Mouse (Mus musculus) cerebellum, adult 8-10 months (tissue): ENCODE results near the gene Actb.

Experiments
- DNase-seq: peaks from one replicate; pipeline ENCODE4 v3.0.0; 2022

Gene Actb

DNA sequence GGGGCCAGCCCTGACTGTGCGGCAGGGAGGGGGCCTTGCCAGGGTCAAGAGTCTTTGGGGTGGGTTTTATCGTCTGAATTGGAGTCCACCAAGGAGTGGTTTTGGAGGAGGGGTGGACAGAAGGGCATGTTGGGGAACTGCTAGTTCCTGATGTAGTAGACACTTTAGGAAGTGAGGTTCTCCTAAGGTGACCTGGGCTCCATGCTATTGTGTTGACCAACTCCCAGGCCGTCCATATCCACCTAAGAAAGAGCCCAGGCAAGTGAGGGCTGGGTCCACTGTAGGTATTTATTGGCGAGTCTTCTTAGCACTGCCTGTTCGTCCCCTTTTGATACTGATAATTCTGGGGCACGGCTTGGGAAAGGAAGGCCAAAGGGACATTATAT is 14.5 kb upstream of the Actb start:
- DNase-seq = no peak

DNA sequence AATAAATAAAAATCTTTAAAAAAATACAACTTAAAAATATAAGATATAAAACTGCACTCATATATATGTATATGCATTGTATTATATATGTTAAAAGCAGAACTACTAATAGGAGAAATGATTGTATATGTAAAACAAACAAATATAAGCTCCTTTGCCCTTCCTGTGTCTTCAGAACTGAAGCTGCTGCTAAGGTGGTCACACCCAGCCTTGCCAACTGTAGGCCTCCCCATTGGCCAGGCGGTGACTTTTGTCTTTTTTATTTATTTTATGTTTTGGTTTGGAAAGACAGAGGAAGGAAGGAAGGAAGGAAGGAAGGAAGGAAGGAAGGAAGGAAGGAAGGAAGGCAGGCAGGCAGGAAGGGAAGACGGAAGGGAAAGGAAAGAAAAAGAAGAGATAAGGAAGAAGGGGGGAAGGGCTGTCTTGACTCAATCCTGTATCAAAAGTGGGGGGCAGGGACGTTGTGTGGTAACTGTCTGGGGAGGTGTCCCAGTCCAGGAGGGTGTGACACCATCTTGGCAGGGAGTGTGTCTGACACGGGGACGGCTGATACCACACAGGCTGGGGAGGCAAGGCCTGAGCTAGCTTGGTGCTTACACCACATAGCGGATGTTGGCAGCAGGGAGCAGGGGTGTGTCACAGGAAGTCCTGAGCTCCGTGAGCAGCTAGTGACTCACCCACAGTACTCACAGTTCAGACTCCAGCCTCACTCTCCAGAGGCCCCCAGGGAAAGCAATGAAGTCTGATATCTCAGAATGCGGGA is 13.9 kb upstream of the Actb start:
- DNase-seq = no peak

DNA sequence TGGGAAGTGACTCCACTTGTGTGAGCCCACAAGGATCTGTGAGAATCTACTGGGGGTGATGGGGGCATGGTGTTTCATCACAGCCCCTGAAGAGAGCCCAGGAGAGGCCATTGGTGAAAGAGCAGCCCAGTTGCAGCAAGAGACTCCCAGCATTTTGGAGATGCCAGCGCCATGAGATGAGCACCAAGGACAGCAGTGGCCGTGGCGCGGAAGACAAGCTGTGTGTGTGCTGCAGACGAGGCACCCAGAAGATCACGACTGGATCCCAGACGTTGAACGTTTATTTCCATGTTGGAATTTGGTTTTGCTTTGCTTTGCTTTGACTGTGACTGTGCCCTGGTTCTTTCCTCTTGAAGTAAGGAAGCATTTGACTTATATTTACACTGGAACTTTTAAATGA is 10.8 kb upstream of the Actb start:
- DNase-seq = no peak

DNA sequence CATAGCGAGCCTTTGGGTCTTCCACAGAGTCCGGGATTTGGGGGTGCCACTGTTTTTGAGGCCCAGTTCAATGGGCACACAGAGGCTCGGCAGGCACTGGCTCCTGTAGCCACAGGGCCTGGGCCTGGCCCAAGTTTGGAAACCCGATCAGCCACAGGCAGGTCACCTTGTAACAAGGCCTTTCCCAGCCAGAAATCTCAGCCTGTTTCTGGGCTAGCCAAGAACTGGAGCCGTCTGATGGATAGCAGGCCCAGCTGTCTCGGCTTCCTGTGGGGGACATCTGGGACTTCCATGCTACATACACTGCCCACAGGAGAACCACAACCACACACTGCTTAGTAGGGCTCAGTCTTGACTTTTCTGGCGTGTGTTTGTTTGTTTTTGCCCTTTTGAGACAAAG is 10.0 kb upstream of the Actb start:
- no peak for DNase-seq

DNA sequence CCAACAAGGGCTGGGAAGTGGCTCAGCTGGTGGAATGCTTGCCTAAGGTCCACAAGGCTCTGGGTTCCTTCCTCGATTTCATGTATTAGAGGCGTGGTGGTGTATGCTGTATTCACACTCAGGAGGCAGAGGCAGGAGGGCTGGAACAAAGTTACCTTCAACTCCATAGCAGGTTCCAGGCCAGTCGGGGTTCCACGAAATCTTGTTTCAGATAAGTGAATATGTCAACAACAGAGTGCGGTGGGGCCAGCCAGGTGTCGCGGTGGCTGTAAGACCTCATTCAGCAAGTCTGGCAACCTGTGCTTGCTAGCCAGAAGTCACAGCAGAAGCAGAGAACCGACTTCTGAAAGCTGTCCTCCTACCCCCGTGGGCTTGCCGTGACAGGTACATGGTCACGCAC is 8.7 kb upstream of the Actb start:
- no peak for DNase-seq

DNA sequence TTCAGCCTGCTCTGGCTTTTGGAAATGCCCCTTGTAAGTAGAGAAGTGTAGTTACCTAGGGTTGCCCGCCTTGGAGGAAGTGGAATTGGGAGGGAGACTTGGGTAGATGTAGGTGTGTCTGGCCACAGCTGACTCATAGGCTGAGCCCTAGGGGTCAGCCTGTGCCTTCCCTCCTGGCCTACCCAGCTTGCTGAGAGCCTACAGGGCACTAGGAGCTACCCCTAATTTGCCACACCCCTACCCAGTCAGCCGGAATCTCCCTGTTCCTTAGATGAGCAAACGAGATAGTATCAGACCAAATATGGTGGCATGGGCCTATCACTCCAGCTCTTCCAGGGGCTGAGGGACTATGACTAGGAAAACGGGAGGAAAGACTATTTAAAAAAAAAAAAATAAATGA is 6.2 kb upstream of the Actb start:
- DNase-seq = no peak

DNA sequence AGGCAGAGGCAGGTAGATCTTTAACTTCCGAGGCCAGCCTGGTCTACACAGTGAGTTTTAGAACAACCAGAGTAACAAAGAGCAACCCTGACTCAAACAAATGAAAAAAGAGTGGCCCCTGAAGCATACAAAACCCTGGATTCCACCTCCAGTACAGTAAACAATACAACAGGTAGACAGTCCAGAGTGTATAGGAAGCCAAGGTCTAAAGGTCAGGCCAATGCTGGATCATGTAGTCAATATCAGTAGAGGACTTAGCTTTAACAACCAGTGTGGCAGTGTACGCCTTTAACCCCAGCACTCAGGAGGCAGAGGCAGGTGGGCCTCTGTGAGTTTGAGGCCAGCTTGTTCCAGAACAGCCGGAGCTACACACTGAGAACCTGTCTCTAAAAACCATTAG is 5.8 kb upstream of the Actb start:
- DNase-seq = no peak

DNA sequence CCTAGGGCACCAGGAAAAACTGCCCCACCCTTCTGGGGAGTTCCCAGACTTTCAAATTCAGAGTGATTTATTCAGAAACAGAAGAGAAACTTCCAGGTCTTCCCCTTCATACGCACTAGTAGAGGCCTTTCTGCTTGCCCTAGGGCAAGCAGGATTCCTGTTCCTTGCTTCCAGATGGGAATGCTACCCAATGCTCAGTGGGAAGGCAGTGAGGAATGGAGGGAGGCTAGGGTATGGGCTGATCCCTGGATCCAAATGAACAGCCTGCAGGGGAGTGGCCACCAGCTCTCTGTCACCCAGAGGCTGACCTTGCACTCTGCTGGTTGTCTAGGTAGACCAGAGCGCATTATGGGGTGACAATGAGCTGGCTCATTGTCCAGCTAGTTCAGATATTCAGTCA is 5.1 kb upstream of the Actb start:
- DNase-seq = no peak

DNA sequence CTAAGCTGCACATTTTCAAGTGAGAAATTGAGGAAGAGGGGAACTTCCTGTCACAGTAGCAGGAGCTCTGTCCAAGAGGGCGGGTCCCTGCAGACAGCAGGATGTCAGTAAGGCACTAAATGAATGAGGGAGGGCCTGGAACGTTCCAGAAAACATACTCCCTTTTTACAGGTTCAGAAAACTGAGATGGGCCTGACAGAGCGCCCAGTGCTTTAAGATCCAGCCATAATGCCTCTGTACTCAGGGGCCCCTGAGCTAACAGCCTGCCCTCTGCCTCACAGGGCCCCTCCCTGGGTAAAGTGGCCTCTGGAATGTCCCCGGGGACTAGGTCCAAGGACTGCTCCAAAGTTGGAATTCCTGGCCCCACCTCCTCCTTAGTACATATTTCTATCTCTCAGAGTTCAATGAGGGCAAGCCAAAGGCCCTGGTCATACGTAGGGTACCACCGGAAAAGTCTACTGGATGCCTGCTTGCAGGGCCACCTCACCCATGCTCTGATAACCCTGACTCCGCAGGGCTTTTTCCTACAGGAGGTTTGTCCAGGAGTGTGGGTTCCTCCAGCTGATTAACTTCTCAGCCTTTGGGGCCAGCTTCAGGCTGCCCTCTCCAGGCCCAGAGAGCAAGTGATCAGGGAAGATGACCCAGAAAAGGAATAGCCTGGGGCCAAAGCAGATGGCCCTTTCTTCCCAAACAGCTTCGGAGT is 3.2 kb upstream of the Actb start:
- DNase-seq = no peak

DNA sequence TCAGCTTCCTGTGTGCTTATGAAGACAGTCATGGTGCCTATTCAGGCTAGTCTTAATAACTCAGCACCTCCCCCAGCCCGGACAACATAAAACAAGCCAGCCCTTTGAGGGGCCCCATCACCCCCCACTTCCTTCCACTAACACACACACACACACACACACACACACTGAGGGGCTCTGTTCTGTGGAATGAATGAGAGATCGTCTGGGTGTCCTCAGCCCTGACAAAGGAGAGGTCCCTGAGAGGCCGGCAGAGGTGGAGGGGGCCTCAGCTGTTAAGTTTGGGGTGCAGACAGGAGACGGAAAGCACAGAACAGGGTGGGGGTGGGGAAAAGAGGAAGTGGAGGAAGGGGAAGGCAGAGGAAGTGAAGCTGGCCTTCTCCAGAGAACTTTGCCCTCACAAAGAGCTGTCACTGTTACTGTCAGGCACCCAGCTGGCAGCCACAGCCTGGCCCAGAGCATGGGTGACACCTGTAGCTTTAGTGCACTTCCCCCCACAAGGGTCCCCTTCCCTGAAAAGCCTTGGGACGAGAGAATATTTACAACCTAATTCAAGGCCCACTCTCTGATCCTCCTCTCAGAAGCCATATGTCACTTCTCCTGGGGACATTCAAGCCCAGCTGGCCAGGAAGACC is 2.5 kb upstream of the Actb start:
- DNase-seq = no peak

DNA sequence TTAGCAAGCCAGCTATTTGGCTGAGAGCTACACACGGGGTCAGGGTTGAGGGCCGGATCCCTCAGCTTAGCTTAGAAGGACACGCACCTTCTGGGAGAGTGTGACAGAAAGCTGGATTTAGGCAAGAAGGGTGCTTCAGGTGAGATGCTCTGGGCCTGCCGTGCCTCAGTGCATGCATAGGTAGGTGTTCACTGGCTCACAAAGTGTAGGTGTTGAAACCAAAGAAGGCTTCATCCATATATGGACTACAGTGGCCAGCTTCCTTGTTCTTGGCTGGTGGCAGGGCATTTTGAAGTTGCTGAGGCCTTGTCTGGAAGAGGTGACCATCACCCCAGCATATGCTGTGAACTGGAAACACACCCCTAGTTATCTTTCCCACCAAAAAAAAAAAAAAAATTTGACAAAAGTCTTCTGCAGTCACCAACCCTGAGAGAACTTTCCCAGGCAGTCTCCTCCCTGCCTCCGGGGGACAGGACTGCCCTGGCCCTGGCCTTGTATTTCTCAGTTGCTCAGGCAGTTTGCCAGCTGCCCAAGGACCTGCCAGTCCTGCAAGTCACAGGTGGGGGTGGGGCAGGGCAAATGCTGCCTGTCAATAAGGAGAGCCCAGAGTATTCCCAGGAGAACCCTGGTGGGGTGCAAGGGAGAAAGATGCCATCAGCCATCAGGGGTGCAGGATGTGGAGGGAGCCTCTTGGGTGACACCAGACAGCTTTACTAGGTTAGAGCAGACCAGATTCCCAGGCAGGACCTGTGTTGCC is 1.4 kb upstream of the Actb start:
- DNase-seq = peak; percentile 54

DNA sequence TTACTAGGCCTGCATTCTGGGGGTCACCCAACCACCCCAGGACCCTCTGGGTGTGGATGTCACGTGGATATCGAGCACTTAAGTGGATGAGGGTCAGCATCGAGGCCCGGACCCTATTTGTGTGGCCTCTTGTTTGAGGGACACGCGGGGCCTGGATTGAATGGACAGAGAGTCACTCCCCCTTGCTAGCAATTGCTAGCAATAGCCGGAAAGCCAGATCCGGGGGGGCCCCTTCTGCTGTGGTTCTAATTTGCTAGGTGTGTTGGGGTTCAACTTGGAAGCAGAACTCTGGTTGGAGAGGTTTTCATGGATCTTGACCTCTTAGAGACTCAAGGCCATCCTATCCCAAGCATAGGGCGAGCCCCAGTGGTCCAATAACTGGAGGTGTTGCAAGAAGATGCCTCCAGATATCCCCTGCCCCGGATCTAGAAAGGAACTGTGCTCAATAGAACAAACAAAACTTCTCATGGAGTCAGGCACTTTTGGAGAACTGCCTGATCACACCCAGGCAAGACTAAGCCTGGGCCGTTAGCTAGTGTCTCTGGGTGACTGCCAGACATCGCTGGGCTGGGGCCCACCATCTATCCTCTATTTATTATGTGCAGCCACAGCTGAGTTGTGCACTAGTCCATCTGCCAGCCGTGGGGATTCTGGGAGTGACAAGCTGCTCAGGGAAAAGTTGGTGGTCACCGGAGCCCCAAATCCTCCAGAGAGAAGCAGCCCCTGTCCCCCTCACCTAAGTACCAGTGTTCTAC is 671 bp upstream of the Actb start:
- DNase-seq = peak; percentile 68

DNA sequence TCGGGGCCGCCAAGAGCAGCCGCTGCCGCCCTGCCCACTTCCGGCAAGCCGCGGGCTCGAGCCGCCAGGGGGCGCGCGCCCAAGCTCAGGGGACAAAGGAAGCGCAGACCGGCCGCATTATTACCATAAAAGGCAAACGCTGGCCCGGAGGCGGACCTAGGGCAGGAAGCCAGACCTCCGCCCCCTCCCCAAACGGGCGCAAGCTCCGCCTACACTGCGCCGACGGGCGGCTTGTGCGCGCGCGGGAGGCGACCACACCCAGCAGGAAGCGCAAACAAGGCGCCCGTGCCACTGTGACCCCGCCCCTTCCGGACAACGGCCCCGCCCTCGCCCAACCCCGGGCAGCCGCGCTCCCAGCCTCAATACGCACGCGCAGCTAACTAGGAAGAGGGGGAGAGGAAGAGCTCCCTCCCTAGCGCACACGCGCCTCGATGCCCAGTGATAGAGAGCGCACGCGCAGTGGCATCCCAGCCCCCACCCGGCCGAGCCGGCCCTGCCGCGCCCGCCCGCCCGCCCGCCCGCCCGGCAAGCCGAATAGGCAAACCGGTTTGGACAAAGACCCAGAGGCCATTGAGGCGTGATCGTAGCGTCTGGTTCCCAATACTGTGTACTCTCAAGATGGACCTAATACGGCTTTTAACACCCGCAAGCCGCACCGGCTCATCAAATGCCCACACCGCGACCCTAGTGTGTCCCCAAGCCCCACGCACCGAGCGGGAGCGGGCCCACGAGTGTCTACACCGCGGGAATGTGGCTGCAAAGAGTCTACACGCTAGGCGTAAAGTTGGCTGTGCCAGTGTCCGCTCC is 626 bp downstream of the Actb start:
- peak; percentile 100 for DNase-seq

DNA sequence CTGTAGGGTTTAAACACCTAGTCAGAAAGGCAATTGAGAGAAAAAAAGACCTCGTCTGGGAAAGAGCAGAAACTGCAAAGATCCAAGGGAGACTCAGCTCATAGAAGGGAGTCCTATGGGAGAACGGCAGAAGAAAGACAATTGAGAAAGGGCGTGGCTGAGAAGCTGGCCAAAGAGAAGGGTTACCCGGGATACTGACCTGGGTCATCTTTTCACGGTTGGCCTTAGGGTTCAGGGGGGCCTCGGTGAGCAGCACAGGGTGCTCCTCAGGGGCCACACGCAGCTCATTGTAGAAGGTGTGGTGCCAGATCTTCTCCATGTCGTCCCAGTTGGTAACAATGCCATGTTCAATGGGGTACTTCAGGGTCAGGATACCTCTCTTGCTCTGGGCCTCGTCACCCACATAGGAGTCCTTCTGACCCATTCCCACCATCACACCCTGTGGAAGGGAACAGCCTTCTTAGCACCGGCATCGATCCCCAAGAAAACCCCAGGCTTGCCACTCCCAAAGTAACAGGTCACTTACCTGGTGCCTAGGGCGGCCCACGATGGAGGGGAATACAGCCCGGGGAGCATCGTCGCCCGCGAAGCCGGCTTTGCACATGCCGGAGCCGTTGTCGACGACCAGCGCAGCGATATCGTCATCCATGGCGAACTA is 1.4 kb downstream of the Actb start:
- DNase-seq = no peak

DNA sequence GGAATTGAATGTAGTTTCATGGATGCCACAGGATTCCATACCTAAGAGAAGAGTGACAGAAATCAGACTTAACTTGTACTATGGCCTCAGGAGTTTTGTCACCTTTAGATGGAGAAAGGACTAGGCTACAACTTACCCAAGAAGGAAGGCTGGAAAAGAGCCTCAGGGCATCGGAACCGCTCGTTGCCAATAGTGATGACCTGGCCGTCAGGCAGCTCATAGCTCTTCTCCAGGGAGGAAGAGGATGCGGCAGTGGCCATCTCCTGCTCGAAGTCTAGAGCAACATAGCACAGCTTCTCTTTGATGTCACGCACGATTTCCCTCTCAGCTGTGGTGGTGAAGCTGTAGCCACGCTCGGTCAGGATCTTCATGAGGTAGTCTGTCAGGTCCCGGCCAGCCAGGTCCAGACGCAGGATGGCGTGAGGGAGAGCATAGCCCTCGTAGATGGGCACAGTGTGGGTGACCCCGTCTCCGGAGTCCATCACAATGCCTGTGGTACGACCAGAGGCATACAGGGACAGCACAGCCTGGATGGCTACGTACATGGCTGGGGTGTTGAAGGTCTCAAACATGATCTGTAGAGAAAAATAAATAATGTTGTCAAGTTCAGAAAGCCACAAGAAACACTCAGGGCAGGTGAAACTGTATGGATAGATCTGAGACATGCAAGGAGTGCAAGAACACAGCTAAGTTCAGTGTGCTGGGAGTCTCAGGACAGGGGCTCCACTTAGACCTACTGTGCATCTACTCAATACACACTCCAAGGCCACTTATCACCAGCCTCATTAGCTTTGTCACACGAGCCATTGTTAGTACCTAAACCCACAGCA is 2.1 kb downstream of the Actb start:
- no peak for DNase-seq

DNA sequence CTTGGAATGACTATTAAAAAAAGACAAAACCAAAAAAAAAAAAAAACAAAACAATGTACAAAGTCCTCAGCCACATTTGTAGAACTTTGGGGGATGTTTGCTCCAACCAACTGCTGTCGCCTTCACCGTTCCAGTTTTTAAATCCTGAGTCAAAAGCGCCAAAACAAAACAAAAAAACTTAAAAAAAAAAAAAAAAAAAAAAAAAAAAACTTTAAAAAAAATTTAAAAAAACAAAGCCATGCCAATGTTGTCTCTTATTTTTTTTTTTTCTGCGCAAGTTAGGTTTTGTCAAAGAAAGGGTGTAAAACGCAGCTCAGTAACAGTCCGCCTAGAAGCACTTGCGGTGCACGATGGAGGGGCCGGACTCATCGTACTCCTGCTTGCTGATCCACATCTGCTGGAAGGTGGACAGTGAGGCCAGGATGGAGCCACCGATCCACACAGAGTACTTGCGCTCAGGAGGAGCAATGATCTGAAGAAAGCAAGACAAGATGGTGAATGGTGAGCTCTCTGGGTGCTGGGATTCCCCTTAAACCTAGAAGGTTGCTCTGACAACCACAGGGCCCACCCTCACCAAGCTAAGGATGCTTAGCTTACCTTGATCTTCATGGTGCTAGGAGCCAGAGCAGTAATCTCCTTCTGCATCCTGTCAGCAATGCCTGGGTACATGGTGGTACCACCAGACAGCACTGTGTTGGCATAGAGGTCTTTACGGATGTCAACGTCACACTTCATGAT is 2.9 kb downstream of the Actb start:
- DNase-seq = no peak

DNA sequence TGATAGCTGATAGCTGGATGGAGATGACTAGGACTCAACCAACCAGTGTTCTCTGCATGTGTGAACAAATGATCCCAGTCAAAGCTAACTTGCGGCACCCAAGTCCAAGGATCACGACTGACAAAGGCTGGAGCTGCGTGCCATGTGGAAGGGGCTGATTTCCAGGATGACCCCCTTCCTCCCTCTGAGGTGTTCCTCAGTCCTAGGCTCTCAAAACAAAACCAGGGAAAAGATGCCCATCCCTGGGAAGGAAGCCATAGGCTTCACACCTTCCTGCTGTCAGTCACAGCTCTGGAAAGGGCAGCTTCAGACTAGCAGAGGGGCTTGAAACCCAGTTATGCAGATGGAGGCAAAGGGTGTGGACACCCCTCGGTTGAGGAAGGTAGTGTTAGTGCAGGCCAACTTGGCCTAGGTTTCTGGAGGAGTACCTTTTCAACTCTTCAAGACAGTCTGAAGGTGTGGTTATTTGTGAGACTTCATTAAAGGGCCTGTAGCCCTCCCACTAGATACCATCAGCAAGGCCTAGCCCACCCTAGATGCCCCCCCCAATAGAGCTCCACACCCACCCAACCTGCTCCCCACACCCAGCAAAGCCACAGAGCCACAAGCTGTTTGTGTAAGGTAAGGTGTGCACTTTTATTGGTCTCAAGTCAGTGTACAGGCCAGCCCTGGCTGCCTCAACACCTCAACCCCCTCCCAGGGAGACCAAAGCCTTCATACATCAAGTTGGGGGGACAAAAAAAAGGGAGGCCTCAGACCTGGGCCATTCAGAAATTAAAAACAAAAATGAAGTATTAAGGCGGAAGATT is 3.8 kb downstream of the Actb start:
- no peak for DNase-seq

DNA sequence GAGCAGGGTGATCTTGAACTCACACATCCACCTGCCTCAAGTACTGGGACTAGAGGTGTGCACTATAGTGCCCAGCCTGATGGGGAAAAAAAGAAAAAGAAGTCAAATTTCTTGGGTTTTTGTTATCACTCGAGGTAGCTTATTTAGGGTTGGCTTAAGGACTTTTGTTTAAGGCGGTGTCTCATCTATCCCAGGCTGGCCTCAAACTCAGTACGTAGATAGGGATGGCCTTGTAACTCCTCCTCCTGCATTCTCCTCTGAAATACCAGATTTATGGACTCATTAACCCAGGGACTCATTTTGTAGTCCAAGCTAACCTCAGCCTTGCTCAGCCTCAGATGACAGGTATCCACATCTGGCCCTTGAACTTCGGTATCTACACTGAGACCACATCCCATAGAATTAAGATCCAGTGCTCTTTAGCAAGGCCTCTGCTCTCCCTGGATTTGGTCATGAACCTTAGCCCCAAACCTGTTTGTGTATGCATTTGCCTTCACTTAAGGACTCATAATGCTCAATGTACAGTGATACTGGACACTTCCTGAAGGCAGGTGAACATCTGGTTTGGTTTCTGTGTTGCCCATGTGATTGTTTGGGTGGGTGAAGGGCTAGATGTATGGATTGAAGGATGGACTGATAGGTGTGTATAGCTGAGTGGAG is 4.6 kb downstream of the Actb start:
- DNase-seq = no peak
